Mouse (Mus musculus): ENCODE results near the gene Klrc2. TPM values are rescaled to one million over a fixed set of nuclear protein-coding genes. Genes with fewer than 3 reads are reported as not detected.
"Not testable (repeated sequence)": the region's sequence is repeated elsewhere in the genome, so short reads cannot be mapped to it uniquely, and the experiment has no call there.

The Klrc2 gene
- total RNA-seq (2014; fragmentation: Nextera tagmentation) (not detected in 2 replicates), total RNA-seq (2017) (0.11 and 0.29 TPM in 2 replicates), polyA plus RNA-seq (2012) (not detected in 2 replicates)

GRCm38 (mm10) chr6:129660589-129660988 lies at the start of gene Klrc2:
Klrc2 (minus strand) TSS chr6:129660689.
- ATAC-seq (ENCODE audit: extremely low read depth, insufficient number of reproducible peaks, low FRiP score, poor library complexity, severe bottlenecking); H3K4me1 ChIP-seq (ENCODE audit: insufficient read depth, low read depth, low read length); H3K36me3 ChIP-seq (replicated peaks); H3K4me3 ChIP-seq (ENCODE audit: low read depth, low read length); H3K9me3 ChIP-seq (replicated peaks); H3K27me3 ChIP-seq (ENCODE audit: insufficient read depth, low read length); DNase-seq (ENCODE audit: low spot score): not testable (repeated sequence)

DNA sequence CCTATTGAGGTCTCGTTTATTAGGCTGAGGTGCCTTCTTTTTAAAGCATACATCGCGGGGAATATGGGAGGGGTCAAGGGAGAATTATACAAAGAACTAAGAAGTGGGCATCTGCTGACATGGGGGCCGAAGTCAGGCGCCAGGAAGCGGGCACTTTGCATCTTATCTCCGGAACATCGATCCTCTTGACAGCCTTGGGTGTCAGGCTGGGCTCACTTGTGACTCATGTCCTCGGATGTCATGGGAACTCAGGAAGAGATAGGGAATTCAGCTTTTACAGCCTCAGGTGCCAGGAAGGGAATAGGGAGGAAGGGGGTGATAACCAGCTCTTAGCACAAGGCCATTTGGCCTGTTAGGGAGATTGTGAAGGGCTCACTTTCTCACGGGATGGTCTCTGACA lies 30.9 kb upstream of the Klrc2 start:
- H3K36me3 ChIP-seq (replicated peaks); H3K4me1 ChIP-seq (ENCODE audit: insufficient read depth, low read depth, low read length); ATAC-seq (ENCODE audit: extremely low read depth, insufficient number of reproducible peaks, low FRiP score, poor library complexity, severe bottlenecking); H3K27me3 ChIP-seq (ENCODE audit: insufficient read depth, low read length); H3K4me3 ChIP-seq (ENCODE audit: low read depth, low read length); DNase-seq (ENCODE audit: low spot score); H3K9me3 ChIP-seq (replicated peaks): not testable (repeated sequence)

DNA sequence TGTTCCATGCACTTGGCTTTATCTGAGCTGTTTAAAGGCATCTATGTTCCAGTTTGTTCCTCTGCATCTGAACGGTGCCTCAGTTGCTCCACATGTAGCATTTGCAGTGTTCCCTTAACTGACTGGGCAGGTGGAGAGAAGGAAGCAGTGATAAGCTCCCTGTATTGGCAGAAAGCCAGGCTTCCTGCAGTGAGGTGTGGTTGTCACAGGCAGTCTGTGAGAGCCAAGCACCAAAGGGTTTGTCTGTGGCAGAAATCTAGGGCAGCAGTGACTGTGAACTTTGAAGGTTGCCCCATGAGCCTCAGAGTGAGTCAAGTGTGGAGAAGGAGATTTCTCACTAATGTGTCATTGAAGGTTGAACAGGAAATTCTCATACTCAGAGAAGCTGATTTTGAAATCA lies 19.9 kb upstream of the Klrc2 start:
- no peak overlapping the region for H3K4me3 ChIP-seq (ENCODE audit: low read depth, low read length)
- no peak for ATAC-seq (ENCODE audit: extremely low read depth, insufficient number of reproducible peaks, low FRiP score, poor library complexity, severe bottlenecking)
- DNase-seq (ENCODE audit: low spot score) = no peak

GRCm38 (mm10) chr6:129678873-129679272 lies 18.4 kb upstream of the Klrc2 start, which contains the start of gene Klrc1:
Klrc1 (minus strand) TSS chr6:129678973.
- Histone ChIP-seq H3K4me1 (ENCODE audit: insufficient read depth, low read depth, low read length) (no peaks in the 10 kb centered on the region), H3K4me3 (ENCODE audit: low read depth, low read length) (no peak within 1 kb of the TSS), H3K9me3 (replicated peaks) (no peaks in the 10 kb centered on the region), H3K36me3 (replicated peaks) (no peaks in the 10 kb centered on the region), H3K27me3 (ENCODE audit: insufficient read depth, low read length) (no peaks in the 10 kb centered on the region)
- ATAC-seq (ENCODE audit: extremely low read depth, insufficient number of reproducible peaks, low FRiP score, poor library complexity, severe bottlenecking) (no peak), DNase-seq (ENCODE audit: low spot score) (no peak)
- TF ChIP-seq GATA2 (IDR thresholded peaks at IDR 0.05; ENCODE audit: borderline replicate concordance, low read depth, low read length) = no peak
- TF ChIP-seq GATA1 (IDR thresholded peaks at IDR 0.05; ENCODE audit: borderline replicate concordance, low read length) = no peak
- no peak for TF ChIP-seq TAL1 (conservative IDR thresholded peaks at IDR 0.05; ENCODE audit: low read depth, low read length)
- TF ChIP-seq CTCF (IDR thresholded peaks at IDR 0.05; ENCODE audit: low read depth, low read length) = no peak
- TF ChIP-seq POLR2AphosphoS5 (IDR thresholded peaks at IDR 0.05; ENCODE audit: insufficient replicate concordance, low read depth, low read length) = no peak

More for the DNA sequence above, 19.9 kb upstream of the Klrc2 start:
- no peaks in the 10 kb centered on the region for H3K4me1 ChIP-seq (ENCODE audit: insufficient read depth, low read depth, low read length)
- no peaks in the 10 kb centered on the region for H3K36me3 ChIP-seq (replicated peaks)
- no peaks in the 10 kb centered on the region for H3K27me3 ChIP-seq (ENCODE audit: insufficient read depth, low read length)
- no peaks in the 10 kb centered on the region for H3K9me3 ChIP-seq (replicated peaks)
- TF ChIP-seq TAL1 (conservative IDR thresholded peaks at IDR 0.05; ENCODE audit: low read depth, low read length) (no peak), POLR2AphosphoS5 (IDR thresholded peaks at IDR 0.05; ENCODE audit: insufficient replicate concordance, low read depth, low read length) (no peak), GATA1 (IDR thresholded peaks at IDR 0.05; ENCODE audit: borderline replicate concordance, low read length) (no peak), GATA2 (IDR thresholded peaks at IDR 0.05; ENCODE audit: borderline replicate concordance, low read depth, low read length) (no peak), CTCF (IDR thresholded peaks at IDR 0.05; ENCODE audit: low read depth, low read length) (no peak)

- H3K4me3 ChIP-seq (ENCODE audit: low read depth, low read length); H3K36me3 ChIP-seq (replicated peaks); H3K9me3 ChIP-seq (replicated peaks); DNase-seq (ENCODE audit: low spot score); H3K27me3 ChIP-seq (ENCODE audit: insufficient read depth, low read length); ATAC-seq (ENCODE audit: extremely low read depth, insufficient number of reproducible peaks, low FRiP score, poor library complexity, severe bottlenecking); H3K4me1 ChIP-seq (ENCODE audit: insufficient read depth, low read depth, low read length): not testable (repeated sequence)
Observed at GRCm38 (mm10) chr6:129661301-129661700, 812 bp upstream of the Klrc2 start.

- not testable (repeated sequence) for H3K9me3 ChIP-seq (replicated peaks); H3K4me3 ChIP-seq (ENCODE audit: low read depth, low read length); H3K27me3 ChIP-seq (ENCODE audit: insufficient read depth, low read length); ATAC-seq (ENCODE audit: extremely low read depth, insufficient number of reproducible peaks, low FRiP score, poor library complexity, severe bottlenecking); DNase-seq (ENCODE audit: low spot score); H3K4me1 ChIP-seq (ENCODE audit: insufficient read depth, low read depth, low read length); H3K36me3 ChIP-seq (replicated peaks)
Observed at GRCm38 (mm10) chr6:129644054-129644453, 16.4 kb downstream of the Klrc2 start.

DNA sequence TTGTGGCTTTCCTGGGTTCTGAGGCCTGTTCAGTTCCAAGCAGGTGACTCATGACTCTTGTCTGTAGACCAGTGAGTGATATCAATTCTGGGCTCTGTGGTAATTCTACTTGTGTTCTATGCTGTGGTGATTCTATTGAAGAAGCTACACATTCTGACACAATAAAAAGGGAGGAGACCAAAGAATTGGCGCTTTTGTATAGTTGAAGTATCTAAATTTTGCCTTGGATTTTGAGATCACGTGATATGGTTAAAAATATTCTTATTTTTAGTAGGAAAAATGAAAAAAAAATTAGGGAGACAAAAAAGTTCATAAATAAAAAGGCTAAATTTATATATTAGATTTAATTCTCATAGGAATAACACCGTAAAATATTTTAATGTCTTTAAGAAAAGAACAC lies 17.3 kb downstream of the Klrc2 start, which contains the start of gene Klrc3:
Gene Klrc3, minus strand, starts transcription at position 101 of the 400 bp plus-strand sequence.
- not testable (repeated sequence) for ATAC-seq (ENCODE audit: extremely low read depth, insufficient number of reproducible peaks, low FRiP score, poor library complexity, severe bottlenecking); H3K9me3 ChIP-seq (replicated peaks); DNase-seq (ENCODE audit: low spot score); H3K4me3 ChIP-seq (ENCODE audit: low read depth, low read length); H3K4me1 ChIP-seq (ENCODE audit: insufficient read depth, low read depth, low read length); H3K27me3 ChIP-seq (ENCODE audit: insufficient read depth, low read length); H3K36me3 ChIP-seq (replicated peaks)

DNA sequence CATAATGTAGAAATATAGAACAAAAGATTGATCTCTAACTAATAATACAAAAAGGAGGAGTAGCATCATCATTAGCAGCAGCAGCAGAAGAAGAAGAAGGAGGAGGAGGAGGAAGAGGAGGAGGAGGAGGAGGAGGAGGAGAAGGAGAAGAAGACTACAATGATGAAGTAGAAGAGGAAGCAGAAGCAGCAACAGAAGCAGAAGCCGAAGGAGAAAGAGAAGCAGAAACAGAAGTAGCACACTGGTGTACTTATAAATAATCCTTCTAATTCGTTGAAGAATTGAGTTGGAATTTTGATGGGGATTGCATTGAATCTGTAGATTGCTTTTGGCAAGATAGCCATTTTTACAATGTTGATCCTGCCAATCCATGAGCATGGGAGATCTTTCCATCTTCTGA lies 29.4 kb downstream of the Klrc2 start:
- not testable (repeated sequence) for H3K27me3 ChIP-seq (ENCODE audit: insufficient read depth, low read length); H3K4me1 ChIP-seq (ENCODE audit: insufficient read depth, low read depth, low read length); ATAC-seq (ENCODE audit: extremely low read depth, insufficient number of reproducible peaks, low FRiP score, poor library complexity, severe bottlenecking); DNase-seq (ENCODE audit: low spot score); H3K4me3 ChIP-seq (ENCODE audit: low read depth, low read length); H3K36me3 ChIP-seq (replicated peaks); H3K9me3 ChIP-seq (replicated peaks)
